Mouse (Mus musculus): ENCODE results near the gene Jam3. TPM values are rescaled to one million over a fixed set of nuclear protein-coding genes. Genes with fewer than 3 reads are reported as not detected.

Jam3 gene
- polyA plus RNA-seq, 1 experiment from 2014 or later: 64.8 TPM

- Histone ChIP-seq H3K4me2 (no peak overlapping the region), H3K9me3 (no peaks in the 10 kb centered on the region), H3K27ac (no peak overlapping the region), H3K4me1 (peaks cover 23% of the 10 kb centered on the region), H3K4me3 (no peak overlapping the region), H3K9ac (no peak overlapping the region), H3K27me3 (no peaks in the 10 kb centered on the region), H3K36me3 (no peaks in the 10 kb centered on the region)
- 80% methylated on average over 7 of the region's 7 CpGs for WGBS
- ATAC-seq (ENCODE audit: borderline replicate concordance, extremely low read depth, low FRiP score, low TSS enrichment): no peak
Measured at GRCm38 (mm10) chr9:27188677-27189241, 33.5 kb upstream of the Jam3 start.

DNA sequence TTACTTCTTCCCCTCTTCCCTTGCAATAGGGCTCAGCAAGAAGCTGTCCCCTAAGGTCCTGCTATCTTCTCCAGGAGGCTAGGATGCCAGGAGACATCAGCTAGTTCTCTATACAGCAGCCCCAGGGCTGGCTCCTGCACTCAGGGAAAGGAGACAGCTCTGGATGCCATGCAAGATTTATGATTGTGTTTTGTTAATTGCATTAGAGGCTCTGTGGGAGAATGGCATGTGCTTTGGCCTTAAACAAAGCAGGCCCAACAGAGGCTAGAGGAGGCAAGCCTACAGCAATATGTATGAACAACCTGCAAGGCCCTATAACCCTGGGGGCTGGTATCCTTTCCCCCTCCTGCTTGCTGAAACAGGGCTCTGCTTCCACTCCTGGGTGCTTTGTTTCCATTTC is 30.6 kb upstream of the Jam3 start:
- ATAC-seq (ENCODE audit: borderline replicate concordance, extremely low read depth, low FRiP score, low TSS enrichment): no peak
- Histone ChIP-seq H3K27ac (no peak overlapping the region), H3K4me1 (peaks cover under 1% of the 10 kb centered on the region; the same call in 1 of the 2 replicates), H3K27me3 (no peaks in the 10 kb centered on the region), H3K4me3 (no peak overlapping the region), H3K36me3 (no peaks in the 10 kb centered on the region), H3K4me2 (no peak overlapping the region), H3K9ac (no peak overlapping the region), H3K9me3 (no peaks in the 10 kb centered on the region)

DNA sequence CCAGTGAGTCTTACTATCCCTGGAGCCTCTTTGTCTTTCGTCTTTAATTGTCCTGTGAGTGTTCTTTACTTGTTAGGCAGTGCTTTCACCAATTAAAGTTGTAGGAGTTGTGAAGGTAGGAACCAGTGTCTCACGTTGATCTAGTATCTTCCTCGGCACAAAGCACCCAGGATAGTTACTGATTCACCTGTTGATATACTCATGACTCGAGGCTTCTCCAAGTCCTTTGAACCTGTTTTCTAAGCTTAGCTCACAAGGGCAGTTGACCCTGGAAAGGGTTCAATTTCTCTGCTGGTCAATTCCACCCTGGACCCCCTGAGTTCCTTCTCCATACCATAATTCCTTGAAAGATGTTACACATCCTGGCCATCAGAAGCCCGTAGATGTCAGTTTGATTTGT is 26.9 kb upstream of the Jam3 start:
- no peak overlapping the region for H3K9ac ChIP-seq
- no peaks in the 10 kb centered on the region for H3K27me3 ChIP-seq
- no peak for ATAC-seq (ENCODE audit: borderline replicate concordance, extremely low read depth, low FRiP score, low TSS enrichment)
- no peak overlapping the region for H3K4me3 ChIP-seq
- no peak overlapping the region for H3K4me2 ChIP-seq
- no peak overlapping the region for H3K27ac ChIP-seq
- no peaks in the 10 kb centered on the region for H3K9me3 ChIP-seq
- H3K36me3 ChIP-seq: no peaks in the 10 kb centered on the region
- 72% methylated on average over 5 of the region's 5 CpGs for WGBS
- H3K4me1 ChIP-seq: no peaks in the 10 kb centered on the region

GRCm38 (mm10) chr9:27180492-27180891 is 25.3 kb upstream of the Jam3 start:
- no peaks in the 10 kb centered on the region for H3K27me3 ChIP-seq
- H3K27ac ChIP-seq: no peak overlapping the region
- no peaks in the 10 kb centered on the region for H3K4me1 ChIP-seq
- no peak overlapping the region for H3K9ac ChIP-seq
- no peak overlapping the region for H3K4me3 ChIP-seq
- no peak for ATAC-seq (ENCODE audit: borderline replicate concordance, extremely low read depth, low FRiP score, low TSS enrichment)
- no peak overlapping the region for H3K4me2 ChIP-seq
- 48% methylated on average over 3 of the region's 3 CpGs for WGBS
- no peaks in the 10 kb centered on the region for H3K36me3 ChIP-seq
- no peaks in the 10 kb centered on the region for H3K9me3 ChIP-seq

- Histone ChIP-seq H3K9me3 (no peaks in the 10 kb centered on the region), H3K4me1 (no peaks in the 10 kb centered on the region), H3K9ac (no peak overlapping the region), H3K36me3 (no peaks in the 10 kb centered on the region), H3K4me2 (no peak overlapping the region), H3K4me3 (no peak overlapping the region), H3K27me3 (no peaks in the 10 kb centered on the region), H3K27ac (no peak overlapping the region)
- whole genome bisulfite sequencing: 47% methylated on average over 4 of the region's 4 CpGs
- no peak for ATAC-seq (ENCODE audit: borderline replicate concordance, extremely low read depth, low FRiP score, low TSS enrichment)
Measured at GRCm38 (mm10) chr9:27178935-27179334, 23.7 kb upstream of the Jam3 start.

DNA sequence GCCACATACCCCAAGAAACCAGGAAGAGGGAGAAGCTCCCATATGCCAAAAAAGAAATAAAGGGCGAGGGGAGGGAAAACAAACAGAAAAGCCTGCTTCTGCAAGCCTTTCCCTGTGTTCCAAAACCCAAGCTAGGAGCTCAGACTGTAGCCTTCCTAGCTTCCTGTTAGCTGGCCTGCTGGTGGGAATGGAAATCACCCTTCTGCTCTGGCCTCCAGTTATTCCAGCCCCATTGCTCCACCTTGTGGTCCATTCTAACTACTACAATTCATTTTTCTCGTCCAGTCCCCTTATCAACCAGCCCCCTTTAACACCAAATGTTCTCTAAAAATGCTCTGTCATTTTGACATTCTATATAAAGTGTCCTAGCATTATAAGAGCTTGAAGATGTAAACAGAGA is 20.9 kb upstream of the Jam3 start:
- Histone ChIP-seq H3K4me1 (no peaks in the 10 kb centered on the region), H3K9ac (no peak overlapping the region), H3K36me3 (no peaks in the 10 kb centered on the region), H3K27me3 (no peaks in the 10 kb centered on the region), H3K4me2 (no peak overlapping the region), H3K9me3 (no peaks in the 10 kb centered on the region), H3K27ac (no peak overlapping the region), H3K4me3 (no peak overlapping the region)
- peak; percentile 64; the same call in 1 of the 2 replicates for ATAC-seq (ENCODE audit: borderline replicate concordance, extremely low read depth, low FRiP score, low TSS enrichment)
- WGBS: 0% methylated on average over 2 of the region's 2 CpGs

DNA sequence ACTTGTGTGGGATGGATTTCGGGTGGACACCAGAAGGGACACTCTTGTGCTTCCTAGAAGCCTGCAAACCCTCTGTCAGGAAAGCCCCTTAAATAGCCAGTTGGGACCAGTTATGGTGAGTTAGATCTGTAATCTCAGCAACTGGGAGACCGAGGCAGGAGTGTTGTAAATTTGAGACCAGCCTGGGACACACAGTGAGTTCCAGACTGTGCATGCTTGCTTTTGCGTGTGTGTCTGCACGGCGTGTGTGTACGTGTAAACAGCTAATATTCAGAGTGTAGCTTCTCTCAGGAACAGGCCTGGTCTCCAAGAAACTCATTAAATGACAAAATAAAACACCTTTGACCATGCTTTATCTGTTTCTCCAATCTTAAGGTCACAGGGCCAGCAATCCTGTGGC is 20.5 kb upstream of the Jam3 start:
- H3K27ac ChIP-seq: no peak overlapping the region
- H3K9me3 ChIP-seq: no peaks in the 10 kb centered on the region
- H3K4me1 ChIP-seq: no peaks in the 10 kb centered on the region
- H3K4me2 ChIP-seq: no peak overlapping the region
- no peaks in the 10 kb centered on the region for H3K36me3 ChIP-seq
- ATAC-seq (ENCODE audit: borderline replicate concordance, extremely low read depth, low FRiP score, low TSS enrichment): 0 out of 2 replicates have a peak, but pooled peaks have one; percentile 27
- H3K4me3 ChIP-seq: no peak overlapping the region
- WGBS: 86% methylated on average over 6 of the region's 6 CpGs
- H3K27me3 ChIP-seq: no peaks in the 10 kb centered on the region
- H3K9ac ChIP-seq: no peak overlapping the region

DNA sequence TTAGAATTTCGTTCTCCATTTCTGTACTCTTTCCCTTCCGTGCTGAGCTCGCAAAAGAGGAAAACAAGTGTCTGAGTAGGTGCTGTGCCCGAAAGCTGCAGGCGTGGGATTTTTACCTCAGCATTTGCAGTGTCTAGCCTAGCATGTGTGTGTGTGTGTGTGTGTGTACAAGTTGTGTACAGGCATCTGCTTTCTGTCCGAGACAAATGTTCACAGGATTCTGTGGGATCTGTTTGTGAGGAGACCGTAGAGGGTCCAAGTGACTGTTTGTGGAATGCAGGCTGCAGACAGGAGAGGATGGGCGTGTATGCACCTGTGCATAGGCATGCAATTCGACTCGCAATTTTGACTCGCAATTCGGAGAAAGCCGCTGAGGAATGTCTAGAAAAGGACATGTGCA is 20.0 kb upstream of the Jam3 start:
- ATAC-seq (ENCODE audit: borderline replicate concordance, extremely low read depth, low FRiP score, low TSS enrichment): no peak
- Histone ChIP-seq H3K27ac (no peak overlapping the region), H3K9me3 (no peaks in the 10 kb centered on the region), H3K27me3 (no peaks in the 10 kb centered on the region), H3K36me3 (no peaks in the 10 kb centered on the region), H3K4me3 (no peak overlapping the region), H3K9ac (no peak overlapping the region), H3K4me1 (no peaks in the 10 kb centered on the region), H3K4me2 (no peak overlapping the region)
- 87% methylated on average over 13 of the region's 13 CpGs for WGBS

DNA sequence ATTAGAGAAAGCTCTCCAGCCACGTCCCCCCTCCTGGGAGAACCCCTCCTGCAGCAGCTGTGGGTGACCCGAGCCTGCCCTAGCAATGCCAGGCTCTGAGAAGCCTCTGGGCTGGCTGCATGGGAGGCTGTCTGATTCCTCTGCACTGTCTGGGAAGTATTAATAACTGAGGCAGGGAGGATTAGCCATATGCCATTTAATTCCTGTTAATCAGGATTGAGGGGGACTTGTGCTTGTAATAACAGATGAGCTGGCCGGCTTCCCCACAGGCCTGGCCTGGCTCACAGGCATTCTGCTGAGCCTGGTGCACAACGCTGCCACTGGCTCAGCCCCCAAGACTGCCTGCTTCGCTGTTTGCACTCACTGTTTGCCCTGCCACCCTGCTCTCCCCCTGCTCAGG is 18.9 kb upstream of the Jam3 start:
- no peak for ATAC-seq (ENCODE audit: borderline replicate concordance, extremely low read depth, low FRiP score, low TSS enrichment)
- H3K9me3 ChIP-seq: no peaks in the 10 kb centered on the region
- H3K27ac ChIP-seq: no peak overlapping the region
- no peak overlapping the region for H3K9ac ChIP-seq
- H3K36me3 ChIP-seq: no peaks in the 10 kb centered on the region
- no peak overlapping the region for H3K4me2 ChIP-seq
- no peaks in the 10 kb centered on the region for H3K27me3 ChIP-seq
- H3K4me1 ChIP-seq: no peaks in the 10 kb centered on the region
- no peak overlapping the region for H3K4me3 ChIP-seq
- 38% methylated on average over 5 of the region's 5 CpGs for WGBS

GRCm38 (mm10) chr9:27173646-27174045 is 18.4 kb upstream of the Jam3 start:
- Histone ChIP-seq H3K9ac (no peak overlapping the region), H3K9me3 (no peaks in the 10 kb centered on the region), H3K4me1 (no peaks in the 10 kb centered on the region), H3K4me3 (no peak overlapping the region), H3K4me2 (no peak overlapping the region), H3K36me3 (no peaks in the 10 kb centered on the region), H3K27me3 (no peaks in the 10 kb centered on the region), H3K27ac (no peak overlapping the region)
- 63% methylated on average over 2 of the region's 2 CpGs for WGBS
- no peak for ATAC-seq (ENCODE audit: borderline replicate concordance, extremely low read depth, low FRiP score, low TSS enrichment)

DNA sequence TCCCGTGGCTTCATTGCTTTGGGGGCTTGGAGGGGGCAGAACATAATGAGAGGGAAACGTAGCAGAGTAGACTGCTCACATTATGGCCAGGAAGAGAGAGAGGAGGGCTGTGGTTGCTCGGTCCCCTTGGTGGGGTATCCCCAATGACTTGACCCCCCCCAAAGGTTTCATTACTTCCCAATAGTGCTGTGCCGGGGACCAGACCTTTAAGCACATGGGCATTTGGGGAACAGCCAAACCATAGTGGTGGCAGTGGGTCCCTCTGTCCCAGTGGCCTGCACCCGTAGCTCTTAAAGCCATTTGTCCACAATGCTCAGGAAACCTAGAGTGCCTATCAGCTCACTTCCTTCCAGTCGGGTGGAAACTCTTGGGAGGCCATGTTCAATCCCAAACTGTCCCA is 17.6 kb upstream of the Jam3 start:
- 74% methylated on average over 6 of the region's 6 CpGs for WGBS
- Histone ChIP-seq H3K4me1 (no peaks in the 10 kb centered on the region), H3K36me3 (no peaks in the 10 kb centered on the region), H3K4me3 (no peak overlapping the region), H3K9ac (no peak overlapping the region), H3K27me3 (no peaks in the 10 kb centered on the region), H3K4me2 (no peak overlapping the region), H3K9me3 (no peaks in the 10 kb centered on the region), H3K27ac (no peak overlapping the region)
- no peak for ATAC-seq (ENCODE audit: borderline replicate concordance, extremely low read depth, low FRiP score, low TSS enrichment)

DNA sequence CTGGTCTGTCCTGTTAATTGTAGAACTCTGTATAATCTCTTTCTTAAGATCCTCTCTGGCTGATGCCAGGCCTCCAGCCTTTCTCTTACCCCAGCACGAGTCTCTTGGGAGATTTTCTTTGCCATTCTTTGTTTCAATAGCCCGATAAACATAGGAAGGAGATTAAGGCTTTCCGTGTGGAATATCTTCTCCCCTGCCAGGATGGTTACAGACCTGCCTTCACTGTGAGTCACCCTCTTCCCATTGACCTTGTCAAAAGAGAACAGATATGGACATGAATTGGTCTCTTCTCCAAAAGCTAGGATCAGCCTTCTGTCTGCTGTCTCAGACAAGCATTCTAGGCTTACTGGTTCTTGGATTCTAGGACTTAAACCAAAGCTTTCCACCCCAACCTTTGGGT is 15.5 kb upstream of the Jam3 start:
- Histone ChIP-seq H3K27me3 (no peaks in the 10 kb centered on the region), H3K4me3 (no peak overlapping the region), H3K4me2 (no peak overlapping the region), H3K4me1 (no peaks in the 10 kb centered on the region), H3K9me3 (no peaks in the 10 kb centered on the region), H3K9ac (no peak overlapping the region), H3K36me3 (no peaks in the 10 kb centered on the region), H3K27ac (no peak overlapping the region)
- 68% methylated on average over 3 of the region's 3 CpGs for WGBS
- ATAC-seq (ENCODE audit: borderline replicate concordance, extremely low read depth, low FRiP score, low TSS enrichment): no peak

GRCm38 (mm10) chr9:27166981-27167380 is 11.8 kb upstream of the Jam3 start:
- no peak overlapping the region for H3K9ac ChIP-seq
- no peaks in the 10 kb centered on the region for H3K27me3 ChIP-seq
- H3K36me3 ChIP-seq: no peaks in the 10 kb centered on the region
- 83% methylated on average over 1 of the region's 1 CpGs for WGBS
- no peaks in the 10 kb centered on the region for H3K4me1 ChIP-seq
- H3K27ac ChIP-seq: no peak overlapping the region
- H3K9me3 ChIP-seq: no peaks in the 10 kb centered on the region
- H3K4me3 ChIP-seq: no peak overlapping the region
- no peak overlapping the region for H3K4me2 ChIP-seq
- ATAC-seq (ENCODE audit: borderline replicate concordance, extremely low read depth, low FRiP score, low TSS enrichment): no peak
